In the genomic region with DNA sequence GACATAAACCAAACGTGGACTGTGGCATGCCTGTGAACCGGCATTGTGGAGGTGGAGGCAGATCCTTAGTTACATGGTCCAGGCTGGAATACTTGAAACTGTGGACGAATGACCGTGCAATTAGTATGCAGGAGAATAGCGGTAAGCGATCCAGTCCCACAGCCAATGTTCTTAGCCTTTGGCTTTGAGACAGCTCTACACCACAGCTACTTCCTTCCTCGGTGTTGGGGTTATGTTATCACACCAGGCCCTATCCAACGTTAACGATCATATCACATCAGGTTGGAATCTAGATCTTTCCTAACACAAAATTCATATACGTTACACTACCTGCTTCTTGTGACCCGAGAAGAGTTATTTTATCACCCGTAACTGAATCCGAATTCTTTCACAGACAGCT, we compare ENCODE assay signal across 9 mouse cellular contexts. TPM values are rescaled to one million over a fixed set of nuclear protein-coding genes. Genes with fewer than 3 reads are reported as not detected.
DNase-seq lines count a peak whose midpoint lies in the region; ATAC-seq lines count a peak whose summit lies in the region.
"Had no signal": no experiment of that assay in that cellular context is flagged by ENCODE, and none has a peak within 500 bp of the region (broad histone marks: within the 10 kb centered on the region; RNA-seq: fewer than 3 reads in every experiment).

No protein-coding gene starts in this region.

- H3K36me3 ChIP-seq in lung, embryonic 16.5 days (ENCODE audit: control insufficient read depth, insufficient read depth, low read length) = peaks cover 5% of the 10 kb centered on the region
- H3K36me3 ChIP-seq in forebrain, embryonic 11.5 days (ENCODE audit: control insufficient read depth, insufficient read depth, low read length) = no peaks in the 10 kb centered on the region; the same call in 1 of the 2 replicates
- peaks cover 23% of the 10 kb centered on the region for H3K36me3 ChIP-seq in limb, embryonic 13.5 days
- H3K36me3 ChIP-seq in stomach, embryonic 14.5 days (ENCODE audit: control insufficient read depth, insufficient read depth, low read length) = peaks cover 16% of the 10 kb centered on the region

- intact Hi-C loops in left cerebral cortex, postnatal 10 days (cut with DNase I) = no loop called here

- H3K27ac ChIP-seq in lung, embryonic 16.5 days (ENCODE audit: low read length) = no peak overlapping the region
- H3K27ac ChIP-seq in forebrain, embryonic 11.5 days (ENCODE audit: low read depth, low read length) = no peak overlapping the region
- H3K27ac ChIP-seq in limb, embryonic 13.5 days = no peak overlapping the region
- H3K27ac ChIP-seq in stomach, embryonic 14.5 days (ENCODE audit: low read length) = no peak overlapping the region

- H3K4me3 ChIP-seq in lung, embryonic 16.5 days (ENCODE audit: low read length) = peak overlapping the region; percentile 69
- peak overlapping the region; percentile 87 for H3K4me3 ChIP-seq in forebrain, embryonic 11.5 days (ENCODE audit: low read depth, low read length)
- H3K4me3 ChIP-seq in limb, embryonic 13.5 days = peak overlapping the region; percentile 91
- H3K4me3 ChIP-seq in stomach, embryonic 14.5 days (ENCODE audit: low read depth, low read length) = peak overlapping the region; percentile 87

- WGBS in lung, embryonic 16.5 days = 64% methylated on average over 13 of the region's 13 CpGs
- 74% methylated on average over 13 of the region's 13 CpGs for WGBS in forebrain, embryonic 11.5 days
- 76% methylated on average over 13 of the region's 13 CpGs for WGBS in limb, embryonic 13.5 days
- WGBS in stomach, embryonic 14.5 days = 72% methylated on average over 13 of the region's 13 CpGs

- DNase-seq in lung, postnatal 14 days = no peak
- DNase-seq in forebrain, embryonic 11.5 days (ENCODE audit: low spot score) = no peak
- DNase-seq in left cerebral cortex, postnatal 10 days (ENCODE audit: extremely low spot score in 1 of 2, low spot score in 2 of 2) = no peak
- no peak for DNase-seq in embryo, embryonic 10.5 days (ENCODE audit: low spot score)
- DNase-seq in adrenal gland, postnatal 4 days (ENCODE audit: low spot score in 2 of 2) = no peak
- DNase-seq: thymus, postnatal 4 days had no signal

- H3K27me3 ChIP-seq in lung, embryonic 16.5 days (ENCODE audit: control insufficient read depth, insufficient read depth, low read depth, low read length) = no peaks in the 10 kb centered on the region; the same call in 1 of the 2 replicates
- H3K27me3 ChIP-seq in forebrain, embryonic 11.5 days (ENCODE audit: control insufficient read depth, insufficient read depth, low read length) = no peaks in the 10 kb centered on the region
- H3K27me3 ChIP-seq in limb, embryonic 13.5 days = no peaks in the 10 kb centered on the region
- H3K27me3 ChIP-seq in stomach, embryonic 14.5 days (ENCODE audit: control insufficient read depth, insufficient read depth, low read length) = no peaks in the 10 kb centered on the region

- no peaks in the 10 kb centered on the region for H3K9me3 ChIP-seq in lung, embryonic 16.5 days (ENCODE audit: control insufficient read depth, low read length)
- H3K9me3 ChIP-seq in forebrain, embryonic 11.5 days (ENCODE audit: control insufficient read depth, low read length) = no peaks in the 10 kb centered on the region
- H3K9me3 ChIP-seq in limb, embryonic 13.5 days = no peaks in the 10 kb centered on the region
- no peaks in the 10 kb centered on the region for H3K9me3 ChIP-seq in stomach, embryonic 14.5 days (ENCODE audit: control insufficient read depth, low read depth, low read length)

- peak overlapping the region; percentile 91 for H3K9ac ChIP-seq in lung, embryonic 16.5 days (ENCODE audit: low read length)
- H3K9ac ChIP-seq in forebrain, embryonic 11.5 days (ENCODE audit: low read length) = peak overlapping the region; percentile 86
- peak overlapping the region; percentile 97 for H3K9ac ChIP-seq in limb, embryonic 13.5 days
- H3K9ac ChIP-seq in stomach, embryonic 14.5 days (replicated peaks; ENCODE audit: low read depth, low read length) = peak overlapping the region; percentile 96; the same call in 1 of the 2 replicates

- H3K4me1 ChIP-seq in lung, embryonic 16.5 days (replicated peaks; ENCODE audit: control insufficient read depth, insufficient read depth, low read length) = peaks cover 12% of the 10 kb centered on the region
- H3K4me1 ChIP-seq in forebrain, embryonic 11.5 days (replicated peaks; ENCODE audit: control insufficient read depth, insufficient read depth, low read length) = peaks cover 11% of the 10 kb centered on the region
- peaks cover 24% of the 10 kb centered on the region for H3K4me1 ChIP-seq in limb, embryonic 13.5 days
- peaks cover 12% of the 10 kb centered on the region for H3K4me1 ChIP-seq in stomach, embryonic 14.5 days (ENCODE audit: control insufficient read depth, insufficient read depth, low read length)

- H3K4me2 ChIP-seq in lung, embryonic 16.5 days (ENCODE audit: low read depth, low read length) = peak overlapping the region; percentile 92
- H3K4me2 ChIP-seq in forebrain, embryonic 11.5 days (ENCODE audit: low read depth, low read length, severe bottlenecking) = peak overlapping the region; percentile 80
- peak overlapping the region; percentile 92 for H3K4me2 ChIP-seq in limb, embryonic 13.5 days (replicated peaks)
- peak overlapping the region; percentile 80 for H3K4me2 ChIP-seq in stomach, embryonic 14.5 days (replicated peaks; ENCODE audit: low read depth, low read length)

- no peak for ATAC-seq in lung, embryonic 16.5 days (ENCODE audit: low read depth)
- no peak for ATAC-seq in forebrain, embryonic 11.5 days (replicated peaks; ENCODE audit: low FRiP score)
- no peak for ATAC-seq in limb, embryonic 13.5 days (ENCODE audit: low FRiP score, low read depth)
- ATAC-seq in stomach, embryonic 14.5 days (ENCODE audit: insufficient number of reproducible peaks, insufficient read depth, low FRiP score, low read depth) = no peak

RNA-seq across cellular contexts. Expression of gene Wfdc3, which starts 0.7 kb away (rescaled TPM):
- polyA plus RNA-seq in lung, embryonic 16.5 days (2015; fragmentation: Nextera tagmentation; extraction: Ambion mirVana) = 2.0 and 2.9 TPM in 2 replicates
- 0.71 and 0.91 TPM in 2 replicates for polyA plus RNA-seq in forebrain, embryonic 11.5 days (2014; fragmentation: Nextera tagmentation; extraction: Ambion mirVana)
- polyA plus RNA-seq in limb, embryonic 13.5 days (2015; fragmentation: Nextera tagmentation; extraction: Ambion mirVana) = 0.69 and 0.87 TPM in 2 replicates
- polyA plus RNA-seq in stomach, embryonic 14.5 days (2014; fragmentation: Nextera tagmentation; extraction: Ambion mirVana) = 0.78 and 0.95 TPM in 2 replicates
- 1 to 10 TPM in 1 of 2 experiments, under 1 TPM in 1; 0.94 to 1.1 TPM for total RNA-seq in left cerebral cortex, postnatal 10 days (2021)
- total RNA-seq in adrenal gland, postnatal 4 days (2021) = under 1 TPM; 0.90 to 0.92 TPM

RNA-seq across cellular contexts. Expression of gene Dnttip1, which starts 0.8 kb away (rescaled TPM):
- polyA plus RNA-seq in lung, embryonic 16.5 days (2015; fragmentation: Nextera tagmentation; extraction: Ambion mirVana) = 61.3 and 71.9 TPM in 2 replicates
- polyA plus RNA-seq in forebrain, embryonic 11.5 days (2014; fragmentation: Nextera tagmentation; extraction: Ambion mirVana) = 80.3 and 80.4 TPM in 2 replicates
- polyA plus RNA-seq in limb, embryonic 13.5 days (2015; fragmentation: Nextera tagmentation; extraction: Ambion mirVana) = 80.6 and 85.1 TPM in 2 replicates
- 64.0 and 69.8 TPM in 2 replicates for polyA plus RNA-seq in stomach, embryonic 14.5 days (2014; fragmentation: Nextera tagmentation; extraction: Ambion mirVana)
- total RNA-seq in left cerebral cortex, postnatal 10 days (2021) = 10 to 100 TPM; 32.7 to 34.1 TPM
- 10 to 100 TPM; 50.1 to 54.2 TPM for total RNA-seq in adrenal gland, postnatal 4 days (2021)

RNA-seq across cellular contexts. Expression of gene Ube2c, which starts 24.7 kb away (rescaled TPM):
- polyA plus RNA-seq in lung, embryonic 16.5 days (2015; fragmentation: Nextera tagmentation; extraction: Ambion mirVana) = 494 and 533 TPM in 2 replicates
- 677 and 686 TPM in 2 replicates for polyA plus RNA-seq in forebrain, embryonic 11.5 days (2014; fragmentation: Nextera tagmentation; extraction: Ambion mirVana)
- polyA plus RNA-seq in limb, embryonic 13.5 days (2015; fragmentation: Nextera tagmentation; extraction: Ambion mirVana) = 432 and 450 TPM in 2 replicates
- polyA plus RNA-seq in stomach, embryonic 14.5 days (2014; fragmentation: Nextera tagmentation; extraction: Ambion mirVana) = 396 and 433 TPM in 2 replicates
- total RNA-seq in left cerebral cortex, postnatal 10 days (2021) = 1 to 10 TPM; 4.1 to 6.4 TPM
- total RNA-seq in adrenal gland, postnatal 4 days (2021) = 10 to 100 TPM; 48.4 to 64.6 TPM

RNA-seq across cellular contexts. Expression of gene Spint5, which starts 29.9 kb away (rescaled TPM):
- not detected in 2 replicates for polyA plus RNA-seq in lung, embryonic 16.5 days (2015; fragmentation: Nextera tagmentation; extraction: Ambion mirVana)
- polyA plus RNA-seq in forebrain, embryonic 11.5 days (2014; fragmentation: Nextera tagmentation; extraction: Ambion mirVana) = not detected in 2 replicates
- polyA plus RNA-seq in limb, embryonic 13.5 days (2015; fragmentation: Nextera tagmentation; extraction: Ambion mirVana) = not detected in 2 replicates
- not detected in 2 replicates for polyA plus RNA-seq in stomach, embryonic 14.5 days (2014; fragmentation: Nextera tagmentation; extraction: Ambion mirVana)
- not detected for total RNA-seq in left cerebral cortex, postnatal 10 days (2021)
- not detected for total RNA-seq in adrenal gland, postnatal 4 days (2021)

RNA-seq across cellular contexts. Expression of gene Tnnc2, which starts 34.8 kb away (rescaled TPM):
- polyA plus RNA-seq in lung, embryonic 16.5 days (2015; fragmentation: Nextera tagmentation; extraction: Ambion mirVana) = 27.9 and 94.5 TPM in 2 replicates
- polyA plus RNA-seq in forebrain, embryonic 11.5 days (2014; fragmentation: Nextera tagmentation; extraction: Ambion mirVana) = not detected in 2 replicates
- polyA plus RNA-seq in limb, embryonic 13.5 days (2015; fragmentation: Nextera tagmentation; extraction: Ambion mirVana) = 190 and 195 TPM in 2 replicates
- 1.1 and 2.1 TPM in 2 replicates for polyA plus RNA-seq in stomach, embryonic 14.5 days (2014; fragmentation: Nextera tagmentation; extraction: Ambion mirVana)
- not detected for total RNA-seq in left cerebral cortex, postnatal 10 days (2021)
- 100 to 1,000 TPM in 1 of 2 experiments, 10 to 100 TPM in 1; 94.0 to 231 TPM for total RNA-seq in adrenal gland, postnatal 4 days (2021)
